Mouse (Mus musculus): Measurements from ENCODE around the gene Pcsk6.

The Pcsk6 gene

GRCm38 (mm10) chr7:66001035-66001754 lies 139.7 kb downstream of the Pcsk6 start:
- no peak for DNase-seq (ENCODE audit: low spot score in 2 of 2)

DNA sequence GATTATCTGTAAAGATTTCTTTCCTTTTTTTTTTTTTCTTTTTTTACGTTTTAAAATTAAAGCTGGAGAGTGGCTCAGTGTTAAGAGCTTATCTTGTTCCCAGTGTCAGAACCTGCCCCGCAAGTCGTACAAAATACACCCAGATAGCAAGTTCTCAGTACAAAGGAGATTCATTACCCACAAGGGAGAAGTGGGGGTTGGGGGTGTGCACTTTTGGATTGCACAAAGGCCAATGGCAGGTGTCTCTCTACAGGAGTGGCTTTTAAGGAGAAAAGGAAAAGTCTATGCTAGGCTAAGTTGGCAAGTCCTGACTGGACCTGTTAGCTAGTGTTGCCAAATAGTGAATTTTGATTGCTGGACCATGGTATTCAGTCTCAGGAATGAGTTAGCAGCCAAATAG lies 140.3 kb downstream of the Pcsk6 start:
- no peak for DNase-seq (ENCODE audit: low spot score in 2 of 2)

- DNase-seq (ENCODE audit: low spot score in 2 of 2) = no peak
Measured at GRCm38 (mm10) chr7:66003447-66003846, 141.9 kb downstream of the Pcsk6 start.

DNA sequence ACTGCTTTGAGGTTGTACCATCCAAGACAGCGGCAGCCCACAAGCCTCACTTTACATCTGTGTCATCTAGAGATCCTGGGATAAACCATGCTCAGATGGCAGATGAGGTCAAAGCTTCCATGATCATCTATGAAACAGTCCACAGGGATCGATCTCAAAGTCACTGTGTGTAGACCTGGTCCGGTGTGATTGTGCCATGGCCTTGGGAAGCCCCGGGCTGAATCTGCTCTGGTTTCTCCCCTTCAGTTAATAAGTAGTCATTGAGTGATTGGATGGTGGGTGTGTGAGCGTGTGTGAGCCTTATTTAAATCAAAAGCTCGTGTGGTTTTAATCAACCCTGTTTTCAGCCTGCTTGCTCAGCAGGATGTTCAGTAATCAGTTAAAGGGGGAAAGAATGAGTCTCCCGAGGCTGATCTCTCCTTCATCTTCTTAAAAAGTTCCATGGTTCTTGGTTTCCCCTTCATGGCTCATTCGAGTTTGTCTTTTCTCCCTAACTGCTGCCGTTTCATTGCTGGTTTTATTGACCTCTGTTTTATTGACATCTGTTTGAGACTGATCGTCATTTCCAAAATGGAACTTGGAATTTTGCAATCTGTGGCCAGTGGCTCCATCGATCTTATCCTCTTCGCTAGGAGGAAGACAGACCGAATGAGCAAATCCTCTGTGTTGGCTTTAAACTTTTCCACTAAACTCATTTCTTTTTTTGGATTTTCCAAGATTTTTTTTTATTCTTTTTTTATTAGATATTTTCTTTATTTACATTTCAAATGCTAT lies 142.5 kb downstream of the Pcsk6 start:
- DNase-seq (ENCODE audit: low spot score in 2 of 2) = no peak

GRCm38 (mm10) chr7:66005066-66005465 lies 143.5 kb downstream of the Pcsk6 start:
- DNase-seq (ENCODE audit: low spot score in 2 of 2) = no peak

DNA sequence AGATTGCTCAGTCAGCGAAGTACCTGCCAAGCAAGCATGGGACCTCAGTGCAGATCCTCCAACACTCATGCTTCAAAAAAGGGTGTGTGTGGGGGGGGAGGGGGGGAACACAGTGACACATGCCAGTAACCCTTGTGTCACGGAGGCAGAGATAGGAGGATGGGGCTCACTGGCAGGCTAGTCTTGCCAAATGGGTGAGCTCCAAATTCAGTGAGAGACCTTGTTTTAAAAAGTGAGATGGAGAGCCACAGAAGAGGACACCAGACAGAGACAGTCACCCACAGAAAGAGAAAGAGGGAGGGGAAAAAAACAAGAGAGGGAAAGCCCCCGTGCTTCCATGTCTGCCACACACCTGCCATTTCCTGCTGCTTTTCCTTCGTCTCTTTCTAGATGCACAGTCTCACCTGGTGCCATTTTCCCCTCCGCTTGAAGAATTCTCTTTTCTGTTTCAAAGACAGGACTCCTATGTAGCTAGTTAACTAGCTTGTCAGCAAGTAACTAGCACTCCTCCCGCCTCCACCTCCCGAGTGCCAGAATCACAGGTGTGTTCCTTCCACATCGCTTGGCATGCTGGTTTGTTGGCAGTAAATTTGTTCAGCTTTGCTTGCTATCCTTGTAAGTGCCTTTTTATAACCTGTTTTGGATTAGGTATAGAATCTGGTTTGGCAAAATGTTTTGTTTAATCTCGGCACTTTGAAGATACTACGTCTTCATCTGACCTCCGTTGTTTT lies 146.8 kb downstream of the Pcsk6 start:
- no peak for DNase-seq (ENCODE audit: low spot score in 2 of 2)

GRCm38 (mm10) chr7:66008892-66009273 lies 147.3 kb downstream of the Pcsk6 start:
- DNase-seq (ENCODE audit: low spot score in 2 of 2) = no peak

DNA sequence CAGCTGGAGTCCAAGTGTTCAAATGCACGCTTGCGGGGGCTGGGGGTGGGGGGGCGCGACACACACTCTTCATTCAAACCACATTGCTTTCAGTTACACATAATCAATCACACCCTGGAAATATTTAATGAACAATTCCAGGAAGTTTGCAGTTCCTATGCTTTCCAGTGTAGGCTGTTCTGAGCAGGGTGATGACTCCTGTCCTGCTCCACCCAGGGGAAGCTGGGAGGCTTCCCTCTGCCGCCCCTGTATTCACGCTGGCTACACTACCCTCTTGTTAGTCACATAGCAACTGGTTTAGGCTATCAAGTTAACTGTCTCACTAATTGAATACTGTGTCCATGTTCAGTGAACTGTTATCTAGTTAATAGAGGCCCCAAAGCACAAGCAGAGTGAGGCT lies 149.0 kb downstream of the Pcsk6 start:
- no peak for DNase-seq (ENCODE audit: low spot score in 2 of 2)

DNA sequence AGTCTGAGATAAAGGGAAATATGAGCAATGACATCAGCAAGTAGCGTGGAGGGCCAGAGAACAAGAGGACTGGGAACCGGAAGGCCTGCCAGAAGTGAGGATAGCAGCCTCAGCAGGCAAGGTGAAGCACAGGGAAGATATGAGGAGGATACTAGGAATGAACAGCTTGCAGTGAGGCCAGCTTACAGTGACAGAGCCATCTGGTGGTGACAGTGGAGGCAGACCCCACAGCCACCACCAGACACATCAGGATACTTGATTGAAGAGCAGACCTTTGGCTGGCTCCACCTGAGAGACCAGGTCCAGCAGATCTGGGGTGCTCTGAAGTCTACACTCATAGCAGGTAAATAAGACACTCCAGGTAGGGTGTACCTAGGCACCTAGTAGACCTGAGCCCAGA lies 166.2 kb downstream of the Pcsk6 start:
- DNase-seq (ENCODE audit: low spot score in 2 of 2) = peak in 1 of 2 experiments; percentile 9

DNA sequence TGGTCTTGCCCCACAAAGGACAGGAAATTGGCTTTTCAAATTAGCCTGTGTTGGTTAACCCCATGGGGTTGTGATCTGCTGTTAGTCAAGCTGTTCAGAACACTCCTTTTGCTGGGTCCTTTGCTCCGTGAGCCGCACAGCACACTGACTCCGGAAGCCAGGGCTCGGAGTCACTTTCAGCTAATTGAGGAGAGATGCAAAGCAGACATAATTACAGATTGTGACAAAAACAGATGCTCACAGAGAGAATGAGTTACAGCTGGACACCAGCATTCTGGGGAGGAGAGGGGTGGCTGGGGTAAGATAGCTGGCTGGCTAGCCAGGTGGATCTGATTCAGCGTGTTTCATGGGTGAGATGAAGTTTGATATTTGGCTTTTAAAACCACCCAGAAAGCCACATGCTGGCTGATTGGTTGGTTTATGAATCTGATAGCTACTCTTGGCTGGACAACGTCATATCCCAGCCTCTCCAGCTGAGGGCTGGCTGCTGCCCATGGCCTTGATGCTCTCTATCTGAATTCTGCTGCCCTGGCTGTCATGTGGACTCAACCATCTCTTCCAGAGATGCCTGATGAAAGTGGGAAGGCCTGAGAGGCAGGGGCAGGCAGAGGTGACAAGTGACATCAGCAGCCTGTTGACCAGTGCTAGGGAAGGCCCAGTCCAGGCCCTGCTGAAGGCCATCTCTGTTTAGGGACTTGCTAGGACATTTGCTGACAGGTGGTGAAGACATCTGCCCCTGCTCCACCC lies 167.4 kb downstream of the Pcsk6 start:
- DNase-seq (ENCODE audit: low spot score in 2 of 2) = no peak

DNA sequence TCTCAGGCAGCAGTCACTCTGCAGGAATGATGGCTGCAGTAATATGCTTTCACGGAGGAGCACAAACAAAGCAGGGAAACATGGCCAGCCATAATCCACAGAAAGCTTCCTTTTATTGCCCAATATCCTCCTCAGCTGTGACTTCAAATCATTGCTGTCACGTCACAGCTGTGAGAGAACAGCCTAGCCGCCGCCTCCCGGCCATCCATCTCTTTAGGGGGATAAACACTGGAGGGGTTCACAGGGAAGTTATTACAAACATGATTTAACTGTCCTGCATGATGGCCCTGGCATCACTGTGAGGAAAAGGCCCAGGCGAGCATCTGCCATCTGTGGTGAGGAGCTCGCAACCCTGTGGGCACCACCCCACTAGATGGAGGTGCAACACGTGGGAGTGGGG lies 175.3 kb downstream of the Pcsk6 start:
- DNase-seq (ENCODE audit: low spot score in 2 of 2) = no peak

- DNase-seq (ENCODE audit: low spot score in 2 of 2) = no peak
Measured at GRCm38 (mm10) chr7:66038261-66038660, 176.7 kb downstream of the Pcsk6 start.

DNA sequence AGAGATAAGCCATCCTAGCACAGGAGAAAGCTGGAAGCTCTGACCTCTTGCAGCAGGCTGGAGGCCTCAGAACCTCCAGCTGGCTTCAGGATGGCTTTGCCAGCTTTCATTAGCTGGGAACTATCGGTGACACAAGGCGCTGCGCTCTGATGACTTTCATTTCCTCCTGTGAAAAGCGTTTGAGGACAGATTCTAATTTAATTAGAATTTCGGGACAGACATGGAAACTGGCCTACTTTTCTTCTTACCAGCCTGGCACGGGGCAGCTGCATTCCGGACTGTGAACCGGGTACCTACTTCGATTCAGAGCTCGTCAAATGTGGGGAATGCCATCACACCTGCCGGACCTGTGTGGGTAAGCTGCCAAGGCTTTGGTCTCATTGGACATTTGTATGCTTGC lies 177.2 kb downstream of the Pcsk6 start:
- DNase-seq (ENCODE audit: low spot score in 2 of 2) = no peak

DNA sequence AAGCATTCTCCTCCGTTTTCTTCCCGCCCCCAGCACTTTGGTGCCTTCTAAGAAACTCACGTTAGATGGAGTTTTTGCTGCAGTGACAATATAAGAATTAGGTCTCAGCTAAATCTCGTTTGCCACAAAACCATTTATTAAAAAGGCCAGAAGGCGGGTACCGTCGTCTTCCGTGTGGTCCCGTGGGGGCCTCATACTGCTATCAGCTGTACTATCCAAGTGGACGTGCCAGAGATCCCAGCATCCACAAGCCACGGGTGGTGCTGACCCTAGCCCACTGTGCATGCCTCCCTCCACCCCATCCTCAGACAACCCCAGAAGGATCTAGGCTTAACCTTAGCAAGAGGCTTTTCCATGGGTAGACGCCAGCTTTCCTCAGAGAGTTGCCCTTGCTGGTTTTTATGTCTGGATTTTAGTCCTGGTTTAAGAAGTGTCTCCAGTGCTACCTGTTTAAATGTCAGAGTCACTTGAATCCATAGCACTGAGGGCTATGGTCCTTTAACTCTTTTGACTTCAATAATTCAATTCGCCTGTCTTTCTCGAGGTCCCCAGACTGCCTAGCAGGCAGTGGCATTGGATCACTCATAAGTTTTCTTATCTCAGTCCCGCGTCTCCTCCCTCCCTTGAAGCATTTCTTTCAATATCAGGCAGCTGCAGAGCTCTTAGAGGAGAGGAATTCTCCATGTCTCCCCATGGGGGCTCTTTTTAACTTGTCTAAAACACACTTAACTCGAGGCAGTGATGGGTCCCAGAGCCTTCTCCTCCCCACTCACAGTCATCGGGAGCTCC lies 178.7 kb downstream of the Pcsk6 start:
- no peak for DNase-seq (ENCODE audit: low spot score in 2 of 2)

DNA sequence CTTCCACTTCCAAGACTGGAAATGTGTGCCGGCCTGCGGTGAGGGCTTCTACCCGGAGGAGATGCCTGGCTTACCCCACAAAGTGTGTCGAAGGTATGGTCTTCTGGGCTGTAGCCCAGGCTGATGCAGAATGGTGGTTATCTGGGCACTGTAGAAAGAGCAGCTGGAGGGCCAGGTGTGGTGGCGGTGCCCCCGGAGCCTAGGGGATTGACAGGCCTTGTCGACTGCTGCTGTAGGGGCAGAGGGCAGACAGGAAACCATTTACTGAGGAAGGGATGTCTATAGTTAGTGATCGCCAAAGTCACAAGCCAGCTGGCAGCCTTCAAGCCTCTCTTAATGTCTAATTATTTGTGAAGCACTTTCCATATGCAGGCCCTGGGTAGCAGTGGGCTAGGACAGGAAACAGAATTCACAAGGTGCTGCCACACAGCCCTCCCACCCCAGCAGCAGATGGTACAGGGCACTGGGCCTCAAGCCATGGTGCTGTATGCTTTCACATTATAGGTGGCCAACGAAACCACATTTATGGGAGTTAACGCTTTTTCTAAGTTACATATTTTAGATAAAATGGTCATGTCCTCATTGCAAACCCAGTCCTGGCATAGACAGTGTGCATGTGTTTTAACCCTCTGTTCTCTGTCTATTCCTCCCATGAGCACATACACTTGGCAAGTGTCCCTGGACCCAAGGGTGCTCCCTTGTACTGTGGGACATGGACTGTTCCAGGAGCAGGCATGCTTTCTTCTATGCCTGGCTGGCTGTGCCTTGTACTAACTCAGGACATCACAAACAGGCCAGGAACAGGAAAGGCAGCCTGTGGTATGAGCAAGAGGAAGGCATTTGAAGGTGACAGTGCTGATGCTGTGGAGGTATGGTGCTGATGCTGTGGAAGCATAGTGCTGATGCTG lies 182.3 kb downstream of the Pcsk6 start, which contains the start of gene Gm45213:
Gene Gm45213, plus strand, starts transcription at position 51 of the 908 bp plus-strand sequence.
- no peak for DNase-seq (ENCODE audit: low spot score in 2 of 2)

DNA sequence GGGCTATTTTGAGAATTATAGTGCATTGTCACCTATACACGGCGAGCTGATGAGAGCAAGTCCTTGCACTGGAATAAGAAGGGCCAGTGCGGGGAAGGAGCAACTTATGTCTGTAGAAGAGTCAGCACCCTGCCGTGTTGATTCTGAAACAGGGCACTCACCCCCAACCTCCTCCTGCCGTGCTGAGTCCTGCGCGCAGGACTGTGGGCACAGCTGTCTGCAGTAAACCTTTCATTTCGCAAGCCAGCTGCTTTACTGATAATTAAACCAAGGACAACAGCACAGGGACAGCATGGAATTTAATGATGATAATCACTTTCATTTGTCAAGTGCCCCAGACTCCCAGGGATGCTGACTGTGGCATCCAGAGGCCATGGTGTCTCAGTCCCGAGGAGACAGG lies 183.1 kb downstream of the Pcsk6 start:
- DNase-seq (ENCODE audit: low spot score in 2 of 2) = no peak

DNA sequence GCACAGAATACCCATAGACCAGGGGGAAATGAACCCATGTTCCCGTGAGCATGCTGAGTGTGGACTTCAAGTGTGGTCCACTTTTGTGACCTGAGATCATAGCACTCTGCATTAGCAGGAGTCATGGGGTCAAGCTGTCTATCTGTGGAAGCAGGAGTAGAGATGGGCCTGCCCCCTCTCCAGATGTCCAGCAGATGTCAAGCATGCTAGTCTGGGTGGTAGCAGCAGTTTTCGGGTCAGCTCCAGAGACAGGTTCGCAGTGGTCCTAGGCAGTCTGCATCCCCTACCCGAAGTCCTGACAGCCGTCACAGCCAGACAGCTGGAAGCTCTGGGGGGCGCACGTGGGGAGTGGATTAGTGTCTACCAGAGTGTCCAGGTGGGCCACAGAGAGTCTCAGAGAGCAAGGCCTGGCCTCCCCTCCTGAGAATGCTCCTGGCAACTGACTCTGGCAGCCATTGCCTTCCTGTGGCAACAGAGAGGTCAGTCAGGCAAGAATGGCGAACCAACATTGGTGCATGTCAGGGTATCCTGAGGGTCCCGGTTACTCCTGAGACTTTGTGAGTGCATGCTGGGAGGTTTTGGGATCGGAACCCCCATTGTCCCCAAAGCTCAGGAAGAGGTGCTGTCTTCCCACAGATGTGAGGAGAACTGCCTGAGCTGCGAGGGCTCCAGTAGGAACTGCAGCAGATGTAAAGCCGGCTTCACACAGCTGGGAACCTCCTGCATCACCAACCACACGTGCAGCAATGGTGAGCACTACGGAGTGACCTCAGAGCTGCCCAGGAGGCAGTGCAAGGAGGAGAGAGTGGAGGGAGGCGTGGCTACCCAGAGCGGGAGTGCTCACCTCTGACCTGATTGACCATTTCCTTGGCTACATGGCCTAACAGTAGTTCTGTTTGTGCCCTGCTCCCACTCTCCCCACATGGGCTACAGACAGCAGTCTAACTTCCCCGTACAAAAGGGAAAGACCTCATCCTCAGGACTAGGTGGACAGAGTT lies 185.7 kb downstream of the Pcsk6 start:
- no peak for DNase-seq (ENCODE audit: low spot score in 2 of 2)

- no peak for DNase-seq (ENCODE audit: low spot score in 2 of 2)
Measured at GRCm38 (mm10) chr7:66047975-66048374, 186.4 kb downstream of the Pcsk6 start.
